Mouse (Mus musculus): ENCODE data around the gene Ptpn1. TPM values are rescaled to one million over a fixed set of nuclear protein-coding genes. Genes with fewer than 3 reads are reported as not detected.
A peak's percentile ranks its signal among the peaks of the same experiment; 100 is the strongest.

Gene Ptpn1
- polyA plus RNA-seq, 1 experiment from 2014 or later = 89.8 TPM

- ATAC-seq (ENCODE audit: low FRiP score) (no peak), DNase-seq (ENCODE audit: low spot score, missing footprints) (peak; percentile 75)
- H3K27me3 ChIP-seq (ENCODE audit: control insufficient read depth, insufficient read depth, low read length) = peaks cover 7% of the 10 kb centered on the region; the same call in 1 of the 2 replicates
- peaks cover 2% of the 10 kb centered on the region; the same call in 1 of the 2 replicates for H3K4me1 ChIP-seq (ENCODE audit: control insufficient read depth, insufficient read depth, low read length)
- H3K36me3 ChIP-seq (ENCODE audit: control insufficient read depth, insufficient read depth, low read length) = no peaks in the 10 kb centered on the region
- no peak overlapping the region for H3K4me2 ChIP-seq
- no peak overlapping the region for H3K27ac ChIP-seq (ENCODE audit: low read depth, low read length)
- H3K9ac ChIP-seq (ENCODE audit: low read length) = no peak overlapping the region
- WGBS = 76% methylated on average over 8 of the region's 8 CpGs
- no peaks in the 10 kb centered on the region for H3K9me3 ChIP-seq (ENCODE audit: control insufficient read depth, low read length)
- no peak overlapping the region for H3K4me3 ChIP-seq (ENCODE audit: low read depth, low read length)
These were observed 34.0 kb upstream of the Ptpn1 start for GRCm38 (mm10) chr2:167897896-167898295.

GRCm38 (mm10) chr2:167899989-167900421 lies 31.9 kb upstream of the Ptpn1 start:
- no peaks in the 10 kb centered on the region for H3K36me3 ChIP-seq (ENCODE audit: control insufficient read depth, insufficient read depth, low read length)
- no peak overlapping the region for H3K4me3 ChIP-seq (ENCODE audit: low read depth, low read length)
- peaks cover 7% of the 10 kb centered on the region; the same call in 1 of the 2 replicates for H3K27me3 ChIP-seq (ENCODE audit: control insufficient read depth, insufficient read depth, low read length)
- H3K9me3 ChIP-seq (ENCODE audit: control insufficient read depth, low read length) = no peaks in the 10 kb centered on the region
- H3K4me1 ChIP-seq (ENCODE audit: control insufficient read depth, insufficient read depth, low read length) = 0 out of 2 replicates have a peak, but pooled peaks cover 2% of the 10 kb centered on the region
- no peak overlapping the region for H3K9ac ChIP-seq (ENCODE audit: low read length)
- DNase-seq (ENCODE audit: low spot score, missing footprints) (peak; percentile 79), ATAC-seq (ENCODE audit: low FRiP score) (no peak)
- no peak overlapping the region for H3K27ac ChIP-seq (ENCODE audit: low read depth, low read length)
- H3K4me2 ChIP-seq = no peak overlapping the region
- WGBS = 41% methylated on average over 16 of the region's 16 CpGs

GRCm38 (mm10) chr2:167902116-167902703 lies 29.6 kb upstream of the Ptpn1 start:
- Histone ChIP-seq H3K9ac (ENCODE audit: low read length) (no peak overlapping the region), H3K9me3 (ENCODE audit: control insufficient read depth, low read length) (no peaks in the 10 kb centered on the region), H3K27ac (ENCODE audit: low read depth, low read length) (no peak overlapping the region), H3K4me2 (no peak overlapping the region), H3K4me3 (ENCODE audit: low read depth, low read length) (no peak overlapping the region), H3K27me3 (ENCODE audit: control insufficient read depth, insufficient read depth, low read length) (no peaks in the 10 kb centered on the region), H3K36me3 (ENCODE audit: control insufficient read depth, insufficient read depth, low read length) (no peaks in the 10 kb centered on the region), H3K4me1 (ENCODE audit: control insufficient read depth, insufficient read depth, low read length) (no peaks in the 10 kb centered on the region)
- WGBS = 68% methylated on average over 9 of the region's 9 CpGs
- DNase-seq (ENCODE audit: low spot score, missing footprints) = peak; percentile 47
- ATAC-seq (ENCODE audit: low FRiP score) = no peak

- ATAC-seq (ENCODE audit: low FRiP score) = no peak
- no peaks in the 10 kb centered on the region for H3K27me3 ChIP-seq (ENCODE audit: control insufficient read depth, insufficient read depth, low read length)
- no peak overlapping the region for H3K4me2 ChIP-seq
- no peaks in the 10 kb centered on the region for H3K4me1 ChIP-seq (ENCODE audit: control insufficient read depth, insufficient read depth, low read length)
- 81% methylated on average over 11 of the region's 11 CpGs for WGBS
- peak; percentile 71 for DNase-seq (ENCODE audit: low spot score, missing footprints)
- H3K9me3 ChIP-seq (ENCODE audit: control insufficient read depth, low read length) = no peaks in the 10 kb centered on the region
- H3K9ac ChIP-seq (ENCODE audit: low read length) = no peak overlapping the region
- H3K4me3 ChIP-seq (ENCODE audit: low read depth, low read length) = no peak overlapping the region
- no peaks in the 10 kb centered on the region for H3K36me3 ChIP-seq (ENCODE audit: control insufficient read depth, insufficient read depth, low read length)
- no peak overlapping the region for H3K27ac ChIP-seq (ENCODE audit: low read depth, low read length)
These were observed 28.5 kb upstream of the Ptpn1 start for GRCm38 (mm10) chr2:167903242-167903952.

GRCm38 (mm10) chr2:167904621-167905367 lies 27.1 kb upstream of the Ptpn1 start:
- H3K36me3 ChIP-seq (ENCODE audit: control insufficient read depth, insufficient read depth, low read length) = no peaks in the 10 kb centered on the region
- H3K4me2 ChIP-seq = no peak overlapping the region
- no peaks in the 10 kb centered on the region for H3K4me1 ChIP-seq (ENCODE audit: control insufficient read depth, insufficient read depth, low read length)
- ATAC-seq (ENCODE audit: low FRiP score) (no peak), DNase-seq (ENCODE audit: low spot score, missing footprints) (peak; percentile 62)
- H3K9me3 ChIP-seq (ENCODE audit: control insufficient read depth, low read length) = no peaks in the 10 kb centered on the region
- H3K27me3 ChIP-seq (ENCODE audit: control insufficient read depth, insufficient read depth, low read length) = no peaks in the 10 kb centered on the region
- H3K9ac ChIP-seq (ENCODE audit: low read length) = no peak overlapping the region
- no peak overlapping the region for H3K27ac ChIP-seq (ENCODE audit: low read depth, low read length)
- H3K4me3 ChIP-seq (ENCODE audit: low read depth, low read length) = no peak overlapping the region
- WGBS = 80% methylated on average over 12 of the region's 12 CpGs

GRCm38 (mm10) chr2:167905561-167905960 lies 26.3 kb upstream of the Ptpn1 start:
- DNase-seq (ENCODE audit: low spot score, missing footprints) = no peak
- no peaks in the 10 kb centered on the region for H3K36me3 ChIP-seq (ENCODE audit: control insufficient read depth, insufficient read depth, low read length)
- WGBS = 57% methylated on average over 8 of the region's 8 CpGs
- H3K4me2 ChIP-seq = no peak overlapping the region
- ATAC-seq (ENCODE audit: low FRiP score) = no peak
- no peaks in the 10 kb centered on the region for H3K9me3 ChIP-seq (ENCODE audit: control insufficient read depth, low read length)
- H3K4me1 ChIP-seq (ENCODE audit: control insufficient read depth, insufficient read depth, low read length) = no peaks in the 10 kb centered on the region
- H3K4me3 ChIP-seq (ENCODE audit: low read depth, low read length) = no peak overlapping the region
- H3K27me3 ChIP-seq (ENCODE audit: control insufficient read depth, insufficient read depth, low read length) = no peaks in the 10 kb centered on the region
- H3K27ac ChIP-seq (ENCODE audit: low read depth, low read length) = no peak overlapping the region
- no peak overlapping the region for H3K9ac ChIP-seq (ENCODE audit: low read length)

- ATAC-seq (ENCODE audit: low FRiP score) (no peak), DNase-seq (ENCODE audit: low spot score, missing footprints) (peak; percentile 37)
- H3K4me2 ChIP-seq = no peak overlapping the region
- H3K4me1 ChIP-seq (ENCODE audit: control insufficient read depth, insufficient read depth, low read length) = no peaks in the 10 kb centered on the region
- no peak overlapping the region for H3K4me3 ChIP-seq (ENCODE audit: low read depth, low read length)
- H3K36me3 ChIP-seq (ENCODE audit: control insufficient read depth, insufficient read depth, low read length) = no peaks in the 10 kb centered on the region
- no peaks in the 10 kb centered on the region for H3K9me3 ChIP-seq (ENCODE audit: control insufficient read depth, low read length)
- no peak overlapping the region for H3K27ac ChIP-seq (ENCODE audit: low read depth, low read length)
- no peaks in the 10 kb centered on the region for H3K27me3 ChIP-seq (ENCODE audit: control insufficient read depth, insufficient read depth, low read length)
- H3K9ac ChIP-seq (ENCODE audit: low read length) = no peak overlapping the region
These were observed 25.1 kb upstream of the Ptpn1 start for GRCm38 (mm10) chr2:167906729-167907128.

GRCm38 (mm10) chr2:167909531-167910177 lies 22.2 kb upstream of the Ptpn1 start:
- ATAC-seq (ENCODE audit: low FRiP score) (no peak), DNase-seq (ENCODE audit: low spot score, missing footprints) (peak; percentile 14)
- whole genome bisulfite sequencing = 77% methylated on average over 11 of the region's 11 CpGs
- no peak overlapping the region for H3K4me2 ChIP-seq
- no peaks in the 10 kb centered on the region for H3K9me3 ChIP-seq (ENCODE audit: control insufficient read depth, low read length)
- H3K36me3 ChIP-seq (ENCODE audit: control insufficient read depth, insufficient read depth, low read length) = no peaks in the 10 kb centered on the region
- no peak overlapping the region for H3K4me3 ChIP-seq (ENCODE audit: low read depth, low read length)
- H3K4me1 ChIP-seq (ENCODE audit: control insufficient read depth, insufficient read depth, low read length) = no peaks in the 10 kb centered on the region
- no peak overlapping the region for H3K27ac ChIP-seq (ENCODE audit: low read depth, low read length)
- no peaks in the 10 kb centered on the region for H3K27me3 ChIP-seq (ENCODE audit: control insufficient read depth, insufficient read depth, low read length)
- no peak overlapping the region for H3K9ac ChIP-seq (ENCODE audit: low read length)
